Mouse (Mus musculus) adrenal gland, adult (tissue): ENCODE measurements around the gene Gphn.
"Not testable (repeated sequence)": the region's sequence is repeated elsewhere in the genome, so short reads cannot be mapped to it uniquely, and the experiment has no call there.

Experiments used
- DNase-seq, 2 experiments: peaks; one replicate each; pipeline ENCODE4 v3.0.0; 2022 to 2023; ENCODE audit warnings: low spot score in 1 of 2; ENCODE audit not compliant: inconsistent age in 2 of 2

Gene Gphn

DNA sequence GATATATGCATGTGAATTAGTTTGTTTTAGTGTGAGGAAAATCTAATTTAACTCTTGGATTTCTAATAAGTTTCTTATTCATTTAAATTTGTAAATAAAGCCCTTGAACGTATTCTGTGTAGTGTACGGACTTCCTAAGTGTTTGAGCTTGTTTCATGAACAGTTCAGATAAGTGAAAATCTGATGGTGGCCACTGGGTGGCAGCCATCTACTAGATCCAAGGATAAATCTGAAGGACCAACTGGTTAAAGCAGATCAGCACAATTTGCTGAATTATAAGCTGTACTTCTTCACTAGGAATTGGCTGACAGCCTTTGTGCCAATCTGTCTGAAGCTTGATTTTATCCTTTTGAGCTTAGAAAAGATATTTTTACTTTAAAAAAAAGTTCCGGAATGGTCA lies 105.9 kb downstream of the Gphn start:
- DNase-seq = peak; percentile 33 to 76

- DNase-seq = no peak
Observed at GRCm38 (mm10) chr12:78356472-78356871, 130.3 kb downstream of the Gphn start.

DNA sequence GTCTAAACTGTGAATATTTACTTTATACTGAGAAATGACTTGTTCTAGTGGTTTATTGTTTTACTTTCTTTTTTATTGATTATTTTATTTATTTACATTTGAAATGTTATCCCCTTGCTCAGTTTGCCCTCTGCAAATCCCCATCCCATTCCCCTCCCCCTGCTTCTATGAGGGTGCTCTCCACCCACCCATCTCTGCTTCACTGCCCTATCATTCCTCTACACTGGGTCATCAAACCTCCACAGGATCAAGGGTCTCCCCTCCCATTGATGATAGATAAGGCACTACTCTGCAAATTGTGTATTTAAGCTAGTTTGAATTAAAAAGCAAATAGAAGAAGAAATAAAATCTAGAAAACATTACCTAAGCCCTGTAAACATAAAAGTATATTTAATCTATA lies 163.1 kb downstream of the Gphn start:
- no peak for DNase-seq

DNA sequence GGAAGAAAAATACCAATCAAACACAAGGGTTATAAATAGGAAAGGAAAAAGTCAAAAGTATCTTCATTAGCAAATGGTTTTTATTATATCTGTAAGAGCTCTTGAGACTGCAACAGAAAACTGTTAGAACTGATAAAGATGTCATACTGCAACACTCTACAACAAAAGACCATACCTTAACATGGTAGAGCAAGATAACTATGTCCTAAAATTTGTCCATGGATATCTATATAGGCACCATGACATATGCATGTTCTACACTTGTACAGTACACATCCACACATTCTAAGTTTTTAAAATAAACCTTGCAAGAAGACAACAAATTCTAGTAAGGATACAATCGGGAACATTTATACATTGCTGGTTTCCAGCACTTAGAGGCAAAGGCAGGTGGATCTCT lies 169.1 kb downstream of the Gphn start:
- DNase-seq = no peak

DNA sequence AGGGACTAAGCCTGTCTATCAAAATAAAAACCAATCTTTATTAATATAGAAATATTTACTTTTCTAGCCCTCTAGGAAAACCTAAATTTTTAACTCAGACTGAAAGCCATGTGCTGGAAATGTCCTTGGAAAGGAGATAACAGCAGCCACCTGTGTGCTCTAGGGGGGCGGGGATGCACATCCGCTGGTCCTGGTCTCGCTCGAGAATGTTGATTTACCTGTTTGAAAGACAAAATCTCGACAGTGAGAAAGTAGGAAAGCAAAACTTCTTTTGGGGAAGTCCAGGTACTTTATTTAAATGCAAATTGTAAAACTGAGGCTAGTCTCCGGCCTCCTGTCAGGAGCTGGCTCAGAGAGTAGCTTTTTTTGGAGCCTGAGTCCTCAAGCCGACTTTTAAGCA lies 181.3 kb downstream of the Gphn start:
- not testable (repeated sequence) for DNase-seq

GRCm38 (mm10) chr12:78522176-78522575 lies 296.0 kb downstream of the Gphn start:
- no peak for DNase-seq

GRCm38 (mm10) chr12:78522804-78523394 lies 296.7 kb downstream of the Gphn start:
- DNase-seq = no peak

DNA sequence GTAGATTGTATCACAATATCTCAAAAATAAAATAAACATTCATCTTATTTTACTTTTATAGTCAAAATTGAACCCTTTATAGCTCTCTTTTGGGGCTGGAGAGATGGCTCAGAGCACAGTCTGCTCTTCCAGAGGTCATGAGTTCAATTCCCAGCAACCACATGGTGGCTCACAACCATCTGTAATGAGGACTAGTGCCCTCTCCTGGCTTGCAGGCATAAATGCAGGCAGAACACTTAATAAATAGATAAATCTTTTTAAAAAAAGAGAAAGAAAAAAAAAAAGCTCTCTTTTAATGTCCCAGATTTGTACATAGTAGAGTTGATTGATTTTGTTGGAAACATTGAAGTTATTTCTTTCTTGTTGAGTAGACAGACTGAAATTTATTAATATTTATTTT lies 311.4 kb downstream of the Gphn start:
- DNase-seq = not testable (repeated sequence)

DNA sequence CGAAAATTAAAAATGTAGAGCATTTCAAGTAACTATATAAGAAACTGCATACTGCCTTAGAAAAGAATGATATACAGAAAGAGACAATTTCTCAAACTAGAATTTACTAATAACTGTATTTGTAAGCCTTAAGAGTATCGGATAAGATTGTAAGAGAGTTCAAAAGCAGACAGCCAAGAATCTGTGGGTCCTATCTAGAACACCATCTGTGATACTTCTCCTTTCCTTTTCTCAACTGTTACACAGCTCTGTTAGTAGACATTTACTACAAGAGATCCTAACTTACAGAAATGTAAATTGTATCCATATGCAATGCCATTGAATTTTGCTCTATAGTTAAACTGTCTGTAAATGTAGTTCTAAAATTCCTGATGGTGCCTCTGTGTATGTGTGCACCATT lies 324.7 kb downstream of the Gphn start:
- DNase-seq = no peak

GRCm38 (mm10) chr12:78631816-78632215 lies 405.6 kb downstream of the Gphn start:
- no peak for DNase-seq

GRCm38 (mm10) chr12:78639466-78639865 lies 413.3 kb downstream of the Gphn start:
- DNase-seq = no peak

DNA sequence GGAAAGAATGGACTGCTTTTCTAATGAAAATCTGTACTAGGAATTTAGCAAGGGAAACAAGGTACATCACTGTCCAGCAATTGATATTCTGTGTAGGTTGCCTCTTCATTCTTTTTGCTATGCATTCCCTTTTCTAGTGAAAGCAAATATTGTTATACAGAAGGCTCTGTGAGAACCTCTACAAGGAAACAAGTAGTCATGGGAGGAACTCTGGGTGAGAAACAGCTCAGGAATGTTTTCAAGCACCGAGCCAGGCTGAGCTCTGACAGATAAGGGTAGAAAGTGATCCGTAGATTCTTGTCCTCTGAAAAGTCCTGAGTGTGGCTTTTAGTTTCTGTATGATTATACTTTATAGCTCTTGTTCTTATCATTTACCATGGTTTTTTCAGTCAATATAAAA lies 413.9 kb downstream of the Gphn start:
- peak; percentile 33 to 36 for DNase-seq

GRCm38 (mm10) chr12:78641220-78641619 lies 415.0 kb downstream of the Gphn start:
- DNase-seq = no peak

DNA sequence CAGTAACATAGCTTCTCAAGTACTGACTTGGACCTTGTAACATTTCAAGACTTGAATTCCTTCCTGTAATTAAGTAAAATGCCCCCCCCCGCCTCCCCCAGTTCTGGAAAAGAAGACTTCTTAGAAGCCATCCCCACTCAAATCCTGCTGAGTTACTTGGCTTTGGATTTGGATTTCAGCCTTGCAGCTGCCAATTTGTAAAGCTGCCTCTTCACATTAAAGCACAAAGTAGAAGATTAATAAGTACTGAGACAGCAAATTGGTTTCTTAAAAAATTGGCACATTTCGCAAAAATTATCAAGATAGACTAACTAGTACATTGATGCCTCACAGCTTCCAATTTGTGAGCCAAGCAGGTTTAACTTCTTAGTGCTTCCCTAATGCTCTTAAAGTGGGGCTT lies 417.5 kb downstream of the Gphn start:
- no peak for DNase-seq

DNA sequence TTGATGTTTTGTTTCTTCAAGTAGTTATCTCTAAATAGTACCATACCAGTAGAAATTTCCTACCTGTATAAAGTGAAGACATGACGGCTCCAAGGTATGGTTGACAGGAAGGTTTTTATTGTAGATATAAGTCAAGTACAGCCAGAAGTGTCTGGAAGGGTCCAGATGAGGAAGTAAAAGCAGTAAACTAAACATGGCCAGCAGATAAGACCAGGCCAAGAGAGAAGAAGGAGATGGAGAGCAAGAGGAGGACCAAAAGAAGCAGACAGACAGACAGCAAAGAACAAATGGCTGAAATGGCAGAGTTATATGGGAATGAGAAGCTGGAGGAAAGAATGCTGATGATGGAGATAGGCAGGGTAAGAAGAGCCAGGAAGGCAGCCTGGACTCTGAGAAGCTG lies 419.1 kb downstream of the Gphn start:
- no peak for DNase-seq

DNA sequence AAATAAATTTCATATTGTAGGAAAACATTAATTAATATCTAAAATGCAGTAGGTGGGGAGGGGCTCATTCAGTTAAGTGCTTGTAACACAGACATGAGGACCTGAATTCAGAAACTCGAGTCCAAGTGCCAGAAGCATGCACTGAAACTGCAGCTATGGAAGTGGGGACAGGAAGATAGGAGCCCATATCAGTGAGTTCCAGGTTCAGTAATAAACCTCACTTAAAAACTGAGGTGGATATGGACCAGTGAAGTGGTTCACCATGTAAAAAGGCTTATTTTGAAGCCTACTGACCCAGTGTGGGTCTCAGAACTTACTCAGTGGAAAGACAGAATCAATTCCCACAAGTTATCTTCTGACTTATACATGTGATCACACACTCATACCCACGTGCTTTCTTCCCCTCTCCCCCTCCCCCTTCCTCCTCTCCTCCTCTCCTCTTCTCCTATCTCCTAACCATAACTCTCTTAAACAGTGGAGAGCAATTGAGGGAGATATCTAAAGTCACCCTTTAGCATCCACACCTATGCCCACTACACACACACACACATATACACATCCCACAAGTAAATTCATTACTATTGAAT lies 433.6 kb downstream of the Gphn start:
- no peak for DNase-seq

DNA sequence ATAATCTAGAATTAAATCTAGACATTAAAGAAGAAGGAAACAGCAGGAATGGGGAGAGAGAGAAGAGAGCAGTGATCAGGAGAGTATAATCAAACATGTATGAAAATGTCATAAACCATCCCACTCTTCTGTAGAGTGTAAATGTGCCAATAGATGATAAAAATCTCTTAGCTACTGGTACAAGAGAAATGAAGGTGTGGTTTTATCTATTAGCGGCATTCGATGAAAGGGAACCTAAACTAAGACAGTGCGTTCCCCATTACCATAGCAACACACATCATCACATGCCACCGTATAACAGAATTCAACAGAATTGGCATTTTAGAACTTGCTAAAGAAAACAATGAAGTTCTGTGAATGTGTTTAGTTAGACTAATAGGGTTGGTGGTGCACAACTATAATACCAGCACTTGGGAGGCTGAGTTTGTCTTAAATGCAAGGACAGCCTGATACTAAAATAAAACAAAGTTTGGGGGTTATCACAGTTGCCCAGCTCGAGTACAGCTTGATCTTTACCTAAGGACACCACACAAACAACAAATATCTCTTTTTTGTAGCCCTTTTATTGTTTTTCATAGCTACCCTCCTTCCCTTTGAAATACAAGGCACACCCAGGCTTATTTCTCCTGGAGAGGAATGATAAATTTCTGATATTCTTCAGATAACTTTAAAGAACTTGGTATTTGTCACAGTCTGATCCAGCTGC lies 452.1 kb downstream of the Gphn start:
- DNase-seq = no peak

DNA sequence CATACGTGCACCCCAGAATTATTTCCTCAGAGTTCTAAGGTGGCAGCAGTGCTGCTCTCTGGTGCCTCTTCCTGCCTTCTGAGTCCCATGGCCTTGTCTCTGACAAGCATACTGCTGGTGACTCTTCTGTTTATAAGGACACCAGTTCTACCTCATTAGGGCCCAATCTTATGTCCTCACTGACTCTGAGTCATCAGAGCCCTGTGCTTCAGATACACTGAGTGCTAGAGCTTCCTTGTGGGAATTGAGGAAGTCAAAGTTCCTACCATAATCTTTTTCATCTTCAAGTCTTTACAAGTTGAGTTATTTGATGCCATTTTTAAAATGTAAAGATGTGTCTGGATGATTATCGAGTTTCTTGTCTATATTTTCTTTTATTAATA lies 452.6 kb downstream of the Gphn start:
- DNase-seq = peak in 1 of 2 experiments; percentile 46

DNA sequence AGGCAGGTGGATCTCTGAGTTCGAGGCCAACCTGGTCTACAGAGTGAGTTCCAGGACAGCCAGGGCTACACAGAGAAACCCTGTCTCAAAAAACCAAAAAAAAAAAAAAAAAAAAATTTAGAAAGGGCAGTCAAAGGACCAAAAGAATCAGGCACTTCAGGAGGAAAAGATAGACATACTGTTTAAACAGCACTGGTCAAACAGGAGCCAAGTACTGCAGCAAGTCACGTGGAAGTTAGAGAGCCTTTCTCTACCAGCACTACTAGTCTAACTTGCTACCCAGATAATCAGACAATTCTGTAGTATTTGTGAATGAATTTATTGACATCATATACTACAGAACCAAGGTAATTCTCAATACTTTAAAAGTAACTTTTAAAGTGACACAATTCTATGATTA lies 454.9 kb downstream of the Gphn start:
- no peak for DNase-seq

DNA sequence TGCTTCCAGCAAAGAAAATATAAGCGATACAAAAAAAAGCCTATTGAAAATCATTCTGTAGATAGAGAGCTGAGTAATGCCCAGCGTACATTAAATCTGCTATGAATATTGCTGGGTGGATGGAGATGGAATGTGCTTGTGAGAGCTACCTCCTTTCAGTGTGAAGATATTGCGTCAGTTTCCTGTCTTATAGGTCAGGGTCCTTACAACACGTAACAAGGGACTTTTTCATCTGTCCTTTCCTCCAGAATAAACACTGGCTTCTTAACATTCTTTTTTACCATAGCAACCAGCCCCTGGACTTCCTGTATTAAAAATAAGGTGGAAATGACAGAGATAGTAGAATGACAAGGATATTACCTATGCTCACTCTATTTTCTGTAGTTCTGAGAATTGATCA lies 456.1 kb downstream of the Gphn start:
- no peak for DNase-seq

- DNase-seq = no peak
Observed at GRCm38 (mm10) chr12:78685669-78686215, 459.6 kb downstream of the Gphn start.

GRCm38 (mm10) chr12:78688876-78689275 lies 462.7 kb downstream of the Gphn start:
- DNase-seq = no peak
